Mouse (Mus musculus) heart, adult 8-10 months (tissue): Measurements from ENCODE around the gene C2. TPM values are rescaled to one million over a fixed set of nuclear protein-coding genes. Genes with fewer than 3 reads are reported as not detected.
"Not testable (repeated sequence)": the region's sequence is repeated elsewhere in the genome, so short reads cannot be mapped to it uniquely, and the experiment has no call there.

Experiments
- DNase-seq: peaks from one replicate; pipeline ENCODE4 v3.0.0; 2022; ENCODE audit warnings: low spot score
- total RNA-seq, 4 experiments: library from RNA; stranded (reverse); gene quantifications; 2 replicates each; pipeline ENCODE4 v1.2.4; 2022

The C2 gene
- total RNA-seq, 4 experiments from 2014 or later, result 1.8 to 4.1 (median 3.0) TPM

DNA sequence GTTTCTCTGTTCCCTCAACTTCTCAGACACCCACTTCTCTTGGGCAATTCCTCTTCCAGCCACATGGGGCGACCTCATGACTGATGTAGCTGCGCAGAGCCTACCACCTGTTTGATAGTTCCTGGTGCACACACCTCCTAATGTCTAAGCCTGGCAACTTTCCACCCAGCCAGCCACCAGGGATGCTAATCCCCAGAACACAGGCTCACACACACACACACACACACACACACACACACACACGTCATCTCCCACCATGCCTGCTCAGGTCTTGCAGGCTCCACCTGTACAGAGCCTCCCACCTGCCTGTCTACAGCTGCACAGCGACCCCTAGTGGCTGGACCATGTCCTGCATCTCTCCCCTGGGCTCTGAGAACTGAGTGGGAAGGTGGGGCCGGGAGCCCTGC, 13.9 kb upstream of the C2 start:
- peak; percentile 64 for DNase-seq

DNA sequence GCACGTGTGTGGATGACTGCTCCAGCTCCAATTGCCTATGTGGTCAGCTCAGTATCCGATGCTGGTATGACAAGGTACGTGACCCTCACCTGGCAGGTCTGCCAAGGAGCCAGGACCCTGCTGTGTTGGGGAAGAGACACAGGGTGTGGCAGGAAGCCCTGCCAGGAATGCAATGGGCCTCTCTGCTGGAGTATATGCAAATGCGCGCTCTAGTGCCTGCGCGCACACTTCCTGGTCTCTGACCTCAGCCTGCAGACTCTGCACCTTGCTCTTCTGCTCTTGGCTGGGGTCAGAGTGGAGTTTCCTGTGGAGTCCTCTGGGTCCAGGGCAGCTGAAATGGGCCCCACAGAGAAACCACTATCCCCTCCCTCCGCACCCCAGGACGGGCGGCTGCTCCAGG, 12.9 kb upstream of the C2 start:
- no peak for DNase-seq

DNA sequence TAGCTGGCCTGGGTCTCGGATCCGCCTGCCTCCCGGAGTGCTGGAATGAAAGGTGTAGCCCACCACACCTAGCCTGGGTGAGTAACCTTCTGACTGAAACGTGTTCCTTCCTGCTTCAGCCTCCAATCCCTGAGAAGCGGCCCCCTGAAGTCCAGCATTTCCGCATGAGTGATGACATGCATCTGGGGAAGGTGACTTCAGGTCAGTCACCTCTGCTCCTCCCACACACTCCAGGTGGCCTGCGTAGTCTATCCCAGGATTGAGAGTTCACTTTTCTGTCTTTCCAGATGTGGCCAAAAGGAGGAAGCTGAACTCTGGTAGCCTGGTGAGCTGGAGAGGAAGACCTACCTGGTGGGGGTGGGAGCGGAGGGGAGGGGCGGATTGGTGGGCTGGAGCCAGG, 4.8 kb upstream of the C2 start:
- DNase-seq, result no peak

DNA sequence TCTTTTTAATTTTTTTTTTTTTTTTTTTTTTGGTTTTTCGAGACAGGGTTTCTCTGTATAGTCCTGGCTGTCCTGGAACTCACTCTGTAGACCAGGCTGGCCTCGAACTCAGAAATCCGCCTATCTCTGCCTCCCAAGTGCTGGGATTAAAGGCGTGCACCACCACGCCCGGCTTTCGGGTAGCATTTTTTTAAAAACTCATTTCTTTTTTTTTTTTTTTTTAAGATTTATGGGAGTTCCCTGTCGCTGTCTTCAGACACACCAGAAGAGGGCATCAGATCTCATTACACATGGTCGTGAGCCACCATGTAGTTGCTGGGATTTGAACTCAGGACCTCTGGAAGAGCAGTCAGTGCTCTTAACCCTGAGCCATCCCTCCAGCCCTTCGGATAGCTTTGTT, 3.9 kb upstream of the C2 start:
- not testable (repeated sequence) for DNase-seq

DNA sequence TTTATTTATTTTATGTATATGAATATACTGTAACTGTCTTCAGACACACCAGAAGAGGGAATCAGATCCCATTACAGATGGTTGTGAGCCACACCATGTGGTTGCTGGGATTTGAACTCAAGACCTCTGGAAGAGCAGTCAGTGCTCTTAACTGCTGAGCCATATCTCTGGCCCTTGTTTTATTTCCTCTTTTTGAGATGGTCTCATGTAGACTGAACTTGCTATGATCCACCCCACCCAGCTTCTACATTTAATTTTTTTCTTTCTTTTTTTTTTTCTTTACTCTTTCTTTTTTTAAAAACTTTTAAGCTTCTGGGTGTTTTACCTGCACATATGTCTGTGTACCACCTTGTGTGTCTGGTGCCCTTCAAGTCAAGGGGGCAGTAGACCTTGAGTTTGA, 2.8 kb upstream of the C2 start:
- not testable (repeated sequence) for DNase-seq

DNA sequence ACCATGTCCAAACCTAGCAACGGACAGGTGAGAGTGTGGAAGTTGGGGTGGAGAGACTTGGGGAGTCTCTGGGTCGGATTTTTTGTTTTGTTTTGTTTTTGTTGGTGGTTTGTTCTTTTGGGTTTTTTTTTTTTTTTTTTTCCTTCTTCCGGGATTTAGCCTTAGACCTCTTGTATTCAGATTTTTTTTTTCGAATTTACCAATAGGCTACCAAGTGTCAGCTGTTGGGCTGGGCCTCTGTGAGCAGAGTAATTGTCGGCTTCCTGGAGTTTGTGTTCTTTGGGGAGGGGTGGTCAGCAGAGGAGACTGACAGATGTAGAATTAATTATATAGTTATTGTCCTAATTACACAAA, 1.8 kb upstream of the C2 start:
- peak; percentile 26 for DNase-seq

DNA sequence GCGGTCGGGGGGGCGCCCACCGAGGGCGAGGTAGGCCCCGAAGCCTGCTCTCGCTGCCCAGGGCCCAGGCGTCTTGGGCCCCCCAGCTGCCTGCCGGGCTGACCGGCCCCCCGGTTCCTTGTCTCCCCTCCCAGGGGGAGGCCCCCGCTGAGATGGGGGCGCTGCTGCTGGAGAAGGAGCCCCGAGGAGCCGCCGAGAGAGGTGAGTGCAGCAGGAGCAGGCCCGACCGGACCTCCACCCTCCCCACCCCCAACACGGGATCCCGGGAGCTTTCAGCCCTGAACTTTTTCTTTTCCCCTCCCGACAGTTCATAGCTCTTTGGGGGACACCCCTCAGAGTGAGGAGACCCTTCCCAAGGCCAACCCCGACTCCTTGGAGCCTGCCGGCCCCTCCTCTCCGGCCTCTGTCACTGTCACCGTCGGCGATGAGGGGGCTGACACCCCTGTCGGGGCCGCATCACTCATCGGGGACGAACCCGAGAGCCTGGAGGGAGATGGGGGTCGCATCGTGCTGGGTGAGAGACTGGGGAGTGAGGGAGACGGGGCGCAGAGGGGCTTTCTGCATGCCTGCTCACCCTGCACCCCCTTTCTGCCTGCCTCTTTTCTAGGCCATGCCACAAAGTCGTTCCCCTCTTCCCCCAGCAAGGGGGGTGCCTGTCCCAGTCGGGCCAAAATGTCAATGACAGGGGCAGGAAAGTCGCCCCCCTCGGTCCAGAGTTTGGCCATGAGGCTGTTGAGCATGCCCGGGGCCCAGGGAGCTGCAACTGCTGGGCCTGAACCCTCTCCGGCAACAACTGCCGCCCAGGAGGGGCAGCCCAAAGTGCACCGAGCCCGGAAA, 1.2 kb upstream of the C2 start:
- DNase-seq, result peak; percentile 48

DNA sequence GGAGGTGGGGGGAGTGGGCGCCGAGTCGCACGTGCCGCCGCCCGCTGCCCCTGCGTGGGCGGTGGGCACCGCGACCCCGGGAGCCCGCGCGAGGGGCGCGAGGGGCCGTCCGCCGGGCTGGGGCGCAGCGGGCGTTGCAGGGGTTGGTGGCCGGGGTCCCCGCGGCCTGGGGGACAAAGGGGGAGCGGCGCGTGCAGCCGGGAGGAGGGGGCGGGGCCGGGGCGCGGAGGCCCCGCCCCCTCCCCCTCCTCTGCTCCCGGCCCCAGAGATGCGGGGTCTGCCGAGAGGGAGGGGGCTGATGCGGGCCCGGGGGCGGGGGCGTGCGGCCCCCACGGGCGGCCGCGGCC, 614 bp upstream of the C2 start:
- DNase-seq, result no peak

DNA sequence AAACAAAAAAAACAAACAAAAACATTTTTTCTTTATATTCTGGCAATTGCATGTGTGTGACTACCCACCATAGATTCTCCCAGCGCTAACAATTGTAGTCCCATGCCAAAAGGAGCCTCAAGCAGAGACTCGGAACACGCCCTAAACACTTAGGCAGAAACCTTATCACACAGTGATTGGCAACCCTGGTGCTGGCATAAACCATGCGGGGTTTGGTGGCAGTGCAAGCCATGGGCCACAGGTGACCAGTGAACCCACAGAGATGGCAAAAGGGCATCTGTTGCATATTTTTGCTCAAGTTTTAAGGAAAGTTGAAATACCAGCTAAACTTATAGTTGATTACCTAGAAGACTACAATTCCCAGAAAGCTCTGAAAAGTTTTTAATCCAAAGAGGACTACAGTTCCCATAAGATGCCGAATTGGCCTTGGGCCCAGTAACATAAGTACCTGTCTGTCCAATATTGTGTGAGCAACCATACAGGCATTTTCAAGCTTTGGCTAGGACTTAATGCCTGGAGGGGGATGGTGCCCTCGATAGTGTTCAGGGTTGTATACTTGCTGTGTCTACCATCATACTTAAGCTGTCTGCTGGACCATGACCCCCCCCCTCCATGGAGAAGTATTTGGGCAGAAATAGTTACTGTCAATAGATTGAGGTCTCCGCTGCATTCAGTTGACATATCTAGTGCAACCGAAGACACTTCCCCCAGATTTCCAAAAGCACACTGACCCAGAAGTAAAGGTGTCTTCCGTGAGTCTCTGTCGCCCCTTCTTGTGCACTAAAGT, 499 bp downstream of the C2 start:
- peak; percentile 24 for DNase-seq

DNA sequence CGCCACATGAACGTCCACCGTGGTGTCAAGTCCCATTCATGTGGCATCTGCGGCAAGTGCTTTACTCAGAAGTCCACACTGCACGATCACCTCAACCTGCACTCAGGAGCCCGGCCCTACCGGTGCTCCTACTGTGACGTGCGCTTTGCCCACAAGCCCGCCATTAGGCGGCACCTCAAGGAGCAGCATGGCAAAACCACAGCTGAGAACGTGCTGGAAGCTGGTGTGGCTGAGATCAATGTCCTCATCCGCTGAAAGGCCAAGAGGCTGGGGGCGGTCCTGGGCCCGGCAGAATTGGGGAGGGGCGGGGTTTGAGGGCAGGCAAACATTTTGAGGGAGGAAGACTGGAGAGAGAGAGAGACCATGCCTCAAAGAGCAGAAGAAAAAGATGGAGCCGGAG, 1.7 kb downstream of the C2 start:
- DNase-seq, result no peak

DNA sequence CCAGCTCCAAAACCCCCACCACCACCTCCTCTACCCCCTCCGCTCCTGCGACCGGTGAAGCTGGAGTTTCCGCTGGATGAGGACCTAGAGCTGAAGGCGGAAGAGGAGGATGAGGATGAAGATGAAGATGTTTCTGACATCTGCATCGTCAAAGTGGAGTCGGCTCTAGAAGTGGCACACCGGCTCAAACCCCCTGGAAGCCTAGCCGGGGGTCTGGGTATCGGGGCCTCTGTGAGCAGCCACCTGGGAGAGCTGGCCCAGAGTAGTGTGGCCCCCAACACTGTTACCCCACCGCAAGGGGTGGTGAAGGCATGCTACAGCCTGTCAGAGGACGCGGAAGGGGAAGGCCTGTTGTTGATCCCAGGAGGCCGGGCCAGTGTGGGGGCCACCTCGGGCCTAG, 2.3 kb downstream of the C2 start:
- DNase-seq, result no peak

DNA sequence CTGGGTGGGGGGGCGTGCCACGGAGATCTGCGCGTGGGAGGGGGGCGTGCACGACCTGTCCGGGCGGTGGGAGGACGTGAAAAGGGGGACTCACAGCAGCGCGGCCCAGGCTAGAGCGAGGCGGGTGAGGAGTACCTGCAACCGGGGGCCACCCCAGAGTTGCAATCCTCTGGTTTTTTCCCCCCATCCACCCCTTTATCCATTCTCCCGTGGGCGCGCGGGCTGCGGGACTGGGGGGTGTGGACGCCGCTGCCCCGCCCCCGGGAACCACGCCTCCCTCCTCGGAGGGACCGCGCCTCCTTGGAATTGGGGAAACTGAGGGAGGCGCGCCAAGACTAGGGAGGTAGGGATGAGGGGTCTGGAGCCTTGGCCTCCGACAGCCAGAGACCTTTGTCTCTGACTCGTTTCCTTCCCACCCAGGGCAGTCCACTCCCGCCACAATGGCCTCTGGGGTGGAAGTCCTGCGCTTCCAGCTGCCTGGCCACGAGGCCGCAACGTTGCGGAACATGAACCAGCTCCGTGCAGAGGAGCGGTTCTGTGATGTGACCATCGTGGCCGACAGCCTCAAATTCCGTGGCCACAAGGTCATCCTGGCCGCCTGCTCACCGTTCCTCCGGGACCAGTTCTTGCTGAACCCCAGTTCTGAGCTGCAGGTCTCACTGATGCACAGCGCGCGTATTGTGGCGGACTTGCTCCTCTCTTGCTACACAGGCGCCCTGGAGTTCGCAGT, 3.1 kb downstream of the C2 start:
- DNase-seq, result peak; percentile 35

DNA sequence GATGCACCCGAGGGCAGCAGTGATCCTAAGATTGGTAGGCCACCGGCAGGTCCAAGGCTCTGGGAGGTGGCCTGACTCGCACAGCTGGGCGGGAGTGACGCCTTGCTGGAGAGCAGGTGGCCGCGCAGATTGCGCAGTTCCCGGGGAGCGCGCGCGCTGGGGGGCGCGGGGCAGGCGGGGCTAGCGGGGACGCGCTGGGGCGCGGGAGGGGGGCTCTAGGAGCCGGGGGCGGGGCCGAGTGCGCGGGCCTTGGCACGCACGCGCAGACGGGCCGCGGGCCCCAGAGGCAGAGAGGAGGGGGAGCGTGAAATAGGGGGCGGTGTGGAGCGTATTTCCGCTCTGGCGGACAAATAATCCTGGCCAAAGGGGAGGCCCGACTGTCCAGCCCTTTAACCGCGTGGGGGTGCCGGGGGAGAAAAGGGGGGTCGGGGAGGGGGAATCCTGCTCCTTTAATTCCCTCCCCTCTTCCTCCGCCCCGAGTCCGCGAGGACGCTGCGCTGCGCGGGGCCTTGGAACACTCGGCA, 3.9 kb downstream of the C2 start:
- peak; percentile 91 for DNase-seq

DNA sequence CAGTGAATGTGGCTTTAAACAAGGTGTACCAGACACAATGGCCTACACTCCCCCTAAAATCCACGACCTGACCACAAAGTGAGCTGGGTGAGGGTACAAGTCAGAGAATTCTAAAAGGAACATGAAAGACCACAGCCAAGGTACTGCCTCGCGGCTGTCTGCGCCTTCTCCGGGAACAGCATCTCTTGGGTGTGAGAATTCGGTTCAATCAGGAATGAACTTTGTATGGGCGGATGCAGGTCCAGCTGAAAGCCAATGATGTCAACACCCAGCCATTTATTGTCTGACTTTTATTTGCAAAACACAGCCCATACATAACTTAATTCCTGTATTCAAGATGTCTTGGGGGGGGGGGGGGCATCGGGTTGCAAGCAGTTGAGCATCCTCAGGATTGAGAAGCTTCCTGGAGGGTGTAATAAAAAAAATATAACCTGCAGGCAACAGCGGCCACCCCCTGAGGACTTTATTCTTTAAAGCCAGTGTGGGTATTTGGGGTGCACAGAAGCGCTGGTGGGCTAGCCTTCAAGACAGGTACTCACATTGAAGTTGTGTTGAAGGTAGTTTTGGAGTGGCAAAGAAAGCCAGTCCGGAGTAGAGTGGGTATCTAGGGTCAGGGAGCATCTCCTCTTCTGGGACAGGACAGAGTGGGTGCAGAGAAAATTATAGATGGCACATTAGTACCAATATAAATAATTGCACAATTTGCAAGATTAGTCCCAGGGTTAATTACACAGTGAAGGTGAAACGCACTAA, 4.8 kb downstream of the C2 start:
- DNase-seq, result no peak

DNA sequence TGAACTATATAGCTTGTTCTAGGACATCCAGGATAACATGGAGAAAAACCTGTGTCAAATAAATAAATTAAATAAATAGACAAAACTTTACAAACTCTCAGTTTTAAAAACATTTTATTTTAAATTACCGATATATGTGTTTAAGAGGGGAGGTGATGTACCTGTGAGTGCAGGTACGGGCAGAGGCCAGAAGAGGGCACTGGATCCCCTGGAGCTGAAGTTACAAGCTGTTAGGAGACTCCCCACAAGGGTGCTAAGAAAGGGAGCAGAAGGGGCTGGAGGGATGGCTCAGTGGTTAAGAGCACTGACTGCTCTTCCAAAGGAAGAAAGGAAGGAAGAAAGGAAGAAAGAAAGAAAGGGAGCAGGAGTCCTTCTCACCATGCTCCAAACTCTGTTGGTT, 6.7 kb downstream of the C2 start:
- DNase-seq, result no peak

DNA sequence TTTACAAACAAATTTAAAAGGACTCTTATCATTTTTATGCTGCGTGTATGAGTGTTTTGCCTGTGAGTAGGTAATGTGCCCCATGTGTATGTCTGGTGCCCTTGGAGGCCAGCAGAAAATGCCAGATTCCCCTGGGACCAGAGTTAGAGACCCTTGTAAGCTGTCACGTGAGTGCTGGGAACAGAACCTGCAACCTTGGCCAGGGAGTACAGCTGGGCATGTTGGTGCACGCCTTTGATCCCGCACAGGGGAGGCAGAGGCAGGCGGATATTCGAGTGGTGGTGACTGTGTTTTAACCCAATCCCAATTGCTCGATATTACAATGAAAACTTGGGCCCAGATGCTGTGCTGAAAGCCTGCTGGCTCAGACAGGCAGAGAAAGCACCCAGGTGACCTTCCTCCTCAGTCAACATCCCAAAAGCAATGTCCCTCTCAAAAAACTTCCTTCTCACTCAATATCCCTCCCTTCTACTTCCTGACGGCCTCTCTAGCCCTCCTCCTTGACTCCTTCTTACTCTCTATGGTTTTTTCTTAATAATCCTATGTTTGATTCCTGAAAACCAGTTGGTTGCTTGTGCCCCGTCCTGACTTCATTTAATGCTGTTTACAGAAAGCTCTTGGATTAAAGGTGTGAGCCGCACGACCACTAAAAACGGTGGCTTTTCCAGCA, 7.9 kb downstream of the C2 start:
- DNase-seq, result no peak

DNA sequence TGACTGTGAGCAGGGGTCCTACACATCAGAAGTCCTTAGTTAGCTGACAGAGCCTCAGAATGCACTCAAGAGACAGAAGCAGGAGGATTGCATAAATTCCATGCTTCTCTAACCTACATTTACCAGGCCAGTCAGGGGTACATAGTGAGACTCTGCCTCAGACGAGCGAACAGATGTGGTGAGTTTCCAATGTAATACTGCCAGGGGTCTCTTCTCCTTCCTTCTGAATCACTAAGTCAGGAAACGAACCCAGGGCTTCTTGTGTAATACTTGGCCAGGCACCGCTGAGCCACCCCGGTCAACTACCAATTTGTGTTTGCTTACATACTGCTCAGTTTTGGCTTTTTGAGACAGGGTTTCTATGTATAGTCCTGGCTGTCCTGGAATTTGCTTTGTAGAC, 10.1 kb downstream of the C2 start:
- no peak for DNase-seq

DNA sequence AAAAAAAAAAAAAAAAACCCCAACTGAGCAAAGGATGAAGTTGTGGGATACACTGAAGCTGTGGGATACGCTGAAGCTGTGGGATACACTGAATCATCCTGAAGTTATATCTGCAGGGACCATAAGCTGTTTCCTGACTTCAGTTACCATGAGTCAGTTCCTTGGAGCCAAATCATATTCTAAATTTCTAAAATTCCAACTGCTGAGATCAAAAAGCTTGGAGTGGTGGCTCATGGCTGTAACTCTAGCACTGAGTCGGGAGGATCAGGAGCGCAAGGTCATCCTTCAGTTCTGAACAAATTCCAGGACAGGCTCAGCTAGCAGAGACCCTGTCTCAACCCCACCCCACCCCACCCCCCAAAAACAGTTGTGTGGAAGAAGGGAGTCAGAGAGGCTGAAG, 12.4 kb downstream of the C2 start:
- no peak for DNase-seq

DNA sequence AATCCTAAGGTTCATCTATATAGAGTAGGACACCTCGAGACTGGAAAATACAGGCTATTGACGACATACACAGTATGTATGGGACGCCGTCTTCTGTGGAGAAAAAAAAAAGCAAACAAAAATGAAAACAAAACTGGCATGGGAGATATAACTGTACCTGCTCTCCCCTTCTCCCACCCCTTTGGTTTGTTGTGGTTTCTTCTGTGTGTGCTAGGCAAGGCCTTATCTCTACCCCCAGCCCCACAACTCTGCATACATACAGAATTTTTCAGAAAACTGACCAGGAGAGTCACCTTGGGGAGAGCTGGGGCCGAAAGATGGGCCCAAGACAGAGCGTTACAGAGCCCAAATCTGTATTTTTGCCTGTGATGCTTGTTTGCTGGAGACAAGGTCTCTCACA, 13.4 kb downstream of the C2 start:
- no peak for DNase-seq

DNA sequence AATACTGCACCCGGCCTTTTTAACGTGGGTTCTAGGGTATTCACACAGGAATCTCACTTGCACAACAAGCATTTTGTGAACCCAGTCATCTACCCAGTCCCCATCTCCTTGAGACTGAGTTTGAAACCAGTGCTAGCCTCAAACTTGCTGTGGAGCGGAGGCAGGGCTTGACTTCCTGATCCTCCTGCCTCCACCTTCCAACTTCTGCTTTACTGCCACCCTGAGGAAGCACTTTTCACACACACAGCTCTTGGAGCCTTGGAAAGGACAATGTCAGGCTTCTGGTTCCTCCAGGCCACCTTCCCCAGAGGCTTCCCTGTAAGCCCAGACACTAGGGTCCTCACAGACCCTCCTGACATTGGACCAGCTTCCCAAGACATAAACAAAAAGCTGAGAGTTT, 14.7 kb downstream of the C2 start:
- no peak for DNase-seq

DNA sequence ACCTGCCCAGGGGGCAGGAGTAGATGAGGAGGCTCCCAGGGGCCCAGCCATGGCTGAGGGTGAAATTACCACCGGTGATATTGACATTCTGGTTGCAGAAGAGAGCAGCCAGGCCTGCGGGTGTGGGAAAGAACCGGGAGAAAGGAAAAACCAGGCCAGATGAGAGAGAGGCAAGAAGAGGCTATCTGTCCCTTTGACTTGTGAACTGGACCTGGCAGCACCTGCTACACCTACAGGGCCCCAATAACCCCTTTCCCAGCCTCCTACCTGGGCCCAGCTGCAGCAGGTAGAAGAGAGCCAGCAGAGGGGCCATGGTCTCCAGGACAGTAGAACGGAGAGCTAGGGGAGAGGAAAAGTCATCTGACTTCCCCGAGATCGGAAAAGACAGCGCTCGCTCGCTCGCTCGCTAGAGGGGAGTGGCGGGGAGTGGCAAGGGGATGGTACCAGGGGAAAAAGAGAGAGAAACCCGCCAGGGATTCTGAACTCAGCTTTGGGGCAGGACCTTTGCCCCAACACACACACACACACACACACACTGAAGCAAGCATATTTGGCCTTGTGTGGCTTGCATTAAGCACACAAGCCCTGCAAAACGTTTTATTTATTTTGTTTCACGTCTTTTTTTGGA, 16.3 kb downstream of the C2 start, which contains the start of gene Gm20547:
Gene Gm20547 (minus strand): TSS at position 360 of the 628 bp plus-strand sequence.
- no peak for DNase-seq
